Mouse (Mus musculus): ENCODE results near the gene Pdzd7.
A peak's percentile ranks its signal among the peaks of the same experiment; 100 is the strongest.
"Not testable (repeated sequence)": the region's sequence is repeated elsewhere in the genome, so short reads cannot be mapped to it uniquely, and the experiment has no call there.

The Pdzd7 gene

DNA sequence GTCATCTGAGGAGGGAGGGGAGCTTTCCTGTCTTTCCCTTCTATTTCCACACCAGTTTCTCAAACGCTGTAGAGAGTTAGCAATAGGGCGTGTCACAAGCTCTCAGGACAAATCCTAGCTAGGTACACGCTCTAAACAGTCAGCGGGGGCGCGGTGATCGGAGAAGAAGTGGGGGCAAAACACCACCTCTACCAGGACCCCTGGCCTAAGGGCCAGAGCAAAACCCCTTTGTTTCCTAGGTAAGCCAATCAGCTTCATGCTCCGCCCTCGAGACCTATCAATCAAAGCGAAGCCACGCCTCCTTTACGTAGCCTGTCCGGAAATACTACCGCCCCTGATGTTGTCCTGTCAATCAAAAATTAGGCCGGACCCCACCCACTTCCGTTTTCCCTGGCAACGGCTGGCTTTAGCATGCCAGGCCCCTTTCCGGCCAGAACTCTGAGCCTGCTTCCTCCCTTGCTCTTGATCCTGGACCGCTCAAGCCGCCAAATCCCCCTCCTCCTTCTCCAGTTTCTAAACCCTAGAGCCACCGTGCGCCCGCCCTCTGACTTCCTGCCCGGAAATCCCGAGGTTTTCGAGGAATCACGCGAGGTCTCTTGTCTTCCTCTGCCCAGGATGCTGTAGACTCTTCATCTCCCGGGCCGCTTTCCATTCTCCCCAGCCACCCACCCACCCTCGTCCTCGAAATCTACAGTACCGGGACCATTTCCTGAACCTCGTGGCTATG, 12.8 kb upstream of the Pdzd7 start:
- peak; percentile 93 for DNase-seq

DNA sequence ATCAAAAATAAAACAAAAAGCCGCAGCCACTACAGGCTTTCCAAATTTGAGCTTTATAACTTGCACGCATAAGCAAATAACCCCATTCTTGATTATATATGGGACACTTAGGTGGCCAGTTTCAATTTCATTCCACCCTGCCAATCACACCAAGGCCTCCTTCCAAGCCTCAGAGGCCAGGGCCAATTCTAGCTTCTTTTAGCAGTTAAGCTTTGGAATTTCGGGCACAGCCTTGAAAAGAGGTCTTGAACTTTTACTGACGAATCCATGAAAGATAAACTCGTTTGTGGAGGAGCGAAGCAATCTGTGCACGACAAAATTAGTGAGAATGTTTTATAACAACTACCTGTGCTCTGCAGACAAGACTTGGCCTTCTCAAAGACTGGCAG, 12.2 kb upstream of the Pdzd7 start:
- DNase-seq = no peak

DNA sequence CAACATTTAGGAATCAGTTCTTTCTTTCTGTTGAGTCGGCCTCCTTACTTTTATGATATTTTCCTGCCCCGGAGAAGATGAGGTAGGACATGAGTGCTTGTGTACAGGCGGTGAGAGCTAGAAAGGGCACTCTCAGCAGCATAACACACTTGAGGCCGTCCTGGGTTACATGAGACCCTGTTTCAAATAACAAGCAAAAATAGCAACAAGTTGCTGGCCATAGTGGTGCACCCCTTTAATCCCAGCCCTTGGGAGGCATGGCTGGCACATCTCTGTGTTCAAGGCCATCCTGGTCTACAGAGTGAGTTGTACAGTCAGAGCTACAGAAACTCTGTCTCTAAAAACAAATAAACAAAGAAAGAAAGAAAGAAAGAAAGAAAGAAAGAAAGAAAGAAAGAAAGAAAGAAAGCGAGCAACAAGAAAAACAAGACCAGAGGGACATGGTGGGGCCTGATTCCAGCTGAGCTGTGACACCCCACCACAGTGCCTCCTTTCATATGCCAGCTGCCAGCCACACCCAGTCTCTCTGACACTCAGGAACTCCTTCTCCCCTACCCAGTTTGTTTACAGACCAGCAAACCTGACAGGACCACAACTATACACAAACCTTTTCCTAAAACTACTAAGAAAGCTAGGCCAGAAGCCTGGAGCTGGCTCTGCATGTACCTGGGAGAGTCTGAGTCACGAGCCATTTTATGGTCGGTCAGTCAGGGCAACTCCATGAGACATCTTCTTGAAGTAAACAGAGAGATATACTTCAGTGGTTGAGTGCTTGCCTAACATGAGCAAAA, 11.6 kb upstream of the Pdzd7 start:
- DNase-seq = no peak

DNA sequence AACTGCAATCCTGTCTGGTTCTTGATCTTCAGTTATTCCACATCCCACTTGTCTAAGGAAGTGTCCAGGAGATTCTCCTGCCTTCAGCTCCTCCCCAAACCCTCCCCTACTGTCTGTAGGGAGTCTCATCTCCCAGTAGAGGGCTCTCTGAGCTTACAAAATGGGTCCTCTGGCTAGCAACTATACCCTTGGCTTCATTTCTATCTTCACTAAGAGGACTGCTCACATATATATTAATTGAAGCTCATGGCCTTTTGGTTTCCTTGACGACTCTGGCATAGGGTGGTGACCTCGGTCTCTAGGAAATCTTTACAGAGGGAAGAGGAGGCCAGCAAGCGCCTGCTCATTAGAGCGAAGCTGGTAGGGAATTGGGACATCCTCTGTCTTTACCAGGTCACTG, 10.8 kb upstream of the Pdzd7 start:
- DNase-seq = no peak

DNA sequence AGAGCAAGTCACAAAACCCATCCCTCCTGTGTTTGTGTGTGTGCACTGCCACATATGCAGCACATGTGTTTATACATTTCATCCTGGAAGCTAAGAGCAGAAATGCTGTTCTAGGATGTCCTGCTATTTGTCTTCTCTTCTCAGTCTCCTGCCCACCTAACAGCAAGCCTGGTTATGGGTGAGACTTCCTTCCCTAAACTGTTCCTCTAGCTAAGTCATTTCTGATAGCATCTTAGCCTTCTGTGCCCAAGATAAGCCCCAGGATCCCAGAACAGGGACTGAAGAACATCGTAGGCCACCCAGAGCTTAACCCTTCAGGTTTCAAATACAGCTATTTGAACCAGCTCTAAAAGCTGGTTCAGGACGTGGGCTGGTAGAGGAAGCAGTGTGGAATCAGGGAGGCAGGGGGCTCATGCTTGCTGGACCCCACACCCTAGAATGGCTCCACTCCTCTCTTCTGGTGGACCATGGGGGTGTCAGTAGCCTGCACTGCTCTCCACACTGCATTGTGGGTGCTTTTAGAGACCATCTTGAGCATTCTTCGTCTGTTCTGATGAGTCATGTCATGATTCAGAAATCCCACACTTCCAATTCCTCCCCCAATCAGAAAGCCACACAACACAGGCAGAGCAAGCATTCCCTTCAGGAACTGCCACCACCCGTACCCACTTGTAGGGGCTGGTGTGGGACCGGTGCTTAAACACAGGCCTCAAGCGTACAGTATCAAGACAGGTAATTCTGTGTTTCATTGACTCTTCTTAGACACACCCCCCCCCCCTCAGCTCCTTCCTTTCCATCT, 9.6 kb upstream of the Pdzd7 start:
- peak; percentile 77 for DNase-seq

GRCm38 (mm10) chr19:45053451-45053850, 7.9 kb upstream of the Pdzd7 start:
- DNase-seq = no peak

GRCm38 (mm10) chr19:45049523-45049922, 4.0 kb upstream of the Pdzd7 start:
- no peak for DNase-seq

DNA sequence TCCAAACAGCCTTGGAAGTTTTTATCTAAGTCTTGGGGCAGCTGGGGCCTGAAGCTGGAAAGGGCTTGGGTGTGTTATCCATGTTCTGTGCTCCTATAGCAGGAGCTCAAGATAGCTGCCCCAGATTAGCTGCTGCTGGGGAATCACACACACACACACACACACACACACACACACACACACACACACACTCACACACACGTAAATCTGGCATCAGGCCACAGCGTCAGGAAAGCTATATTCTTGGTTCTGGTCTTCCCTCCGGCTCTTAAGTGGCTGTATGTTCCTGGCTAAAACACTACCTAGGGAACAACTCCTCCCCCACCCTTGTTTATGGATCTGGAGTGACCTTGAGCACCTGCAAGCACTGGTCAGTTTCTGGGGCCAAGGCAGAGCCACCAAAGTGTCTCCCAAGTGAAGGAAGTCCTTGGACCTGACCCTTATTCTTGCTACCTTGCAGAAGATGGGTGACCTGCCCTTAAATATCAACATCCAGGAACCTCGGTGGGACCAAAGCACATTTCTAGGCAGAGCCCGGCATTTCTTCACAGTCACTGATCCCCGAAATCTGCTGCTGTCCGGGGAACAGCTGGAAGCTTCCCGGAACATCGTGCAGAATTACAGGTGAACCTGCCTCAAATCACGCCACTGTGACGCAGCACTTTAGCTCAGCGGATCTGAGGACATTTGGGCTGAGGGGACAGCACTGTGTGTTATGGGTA, 3.3 kb upstream of the Pdzd7 start:
- DNase-seq = no peak

DNA sequence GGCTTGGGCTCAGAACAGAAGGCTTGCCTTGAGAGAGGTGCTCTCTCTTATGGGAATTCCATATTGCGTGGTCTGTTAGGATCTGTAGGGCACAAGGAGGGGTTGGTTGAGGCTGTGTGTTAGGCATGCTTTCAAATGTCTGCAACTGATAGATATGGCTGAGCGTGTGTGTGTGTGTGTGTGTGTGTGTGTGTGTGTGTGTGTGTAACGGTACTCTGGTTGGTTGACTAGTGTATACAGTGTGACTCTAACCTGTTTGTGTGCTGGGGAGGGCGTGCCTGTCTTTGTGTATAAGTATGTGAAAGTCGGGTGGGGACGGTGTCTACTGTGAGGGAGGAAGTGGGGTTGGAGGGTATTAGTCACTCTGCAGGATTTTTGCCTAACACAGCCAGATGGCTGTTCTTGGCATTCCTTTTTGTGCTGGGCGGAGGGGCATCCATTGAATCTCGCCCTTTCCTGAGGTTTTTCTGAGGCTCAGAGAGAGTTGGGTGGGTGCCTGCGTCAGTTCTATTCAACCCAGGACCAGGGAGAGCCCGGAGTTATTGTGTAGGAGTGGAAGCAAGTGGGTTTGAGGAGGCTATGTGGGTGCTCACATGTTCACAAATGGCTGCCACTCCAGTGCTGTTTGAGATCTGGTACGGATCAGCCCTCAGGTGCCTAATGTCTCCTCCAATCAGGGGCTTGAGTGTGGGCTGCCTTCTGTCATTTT, 2.6 kb upstream of the Pdzd7 start:
- DNase-seq = peak; percentile 93

- DNase-seq = peak; percentile 94
Measured at GRCm38 (mm10) chr19:45047417-45047934, 2.0 kb upstream of the Pdzd7 start, which contains the start of gene Sfxn3. Gene Sfxn3 (plus strand): TSS chr19:45047503.

DNA sequence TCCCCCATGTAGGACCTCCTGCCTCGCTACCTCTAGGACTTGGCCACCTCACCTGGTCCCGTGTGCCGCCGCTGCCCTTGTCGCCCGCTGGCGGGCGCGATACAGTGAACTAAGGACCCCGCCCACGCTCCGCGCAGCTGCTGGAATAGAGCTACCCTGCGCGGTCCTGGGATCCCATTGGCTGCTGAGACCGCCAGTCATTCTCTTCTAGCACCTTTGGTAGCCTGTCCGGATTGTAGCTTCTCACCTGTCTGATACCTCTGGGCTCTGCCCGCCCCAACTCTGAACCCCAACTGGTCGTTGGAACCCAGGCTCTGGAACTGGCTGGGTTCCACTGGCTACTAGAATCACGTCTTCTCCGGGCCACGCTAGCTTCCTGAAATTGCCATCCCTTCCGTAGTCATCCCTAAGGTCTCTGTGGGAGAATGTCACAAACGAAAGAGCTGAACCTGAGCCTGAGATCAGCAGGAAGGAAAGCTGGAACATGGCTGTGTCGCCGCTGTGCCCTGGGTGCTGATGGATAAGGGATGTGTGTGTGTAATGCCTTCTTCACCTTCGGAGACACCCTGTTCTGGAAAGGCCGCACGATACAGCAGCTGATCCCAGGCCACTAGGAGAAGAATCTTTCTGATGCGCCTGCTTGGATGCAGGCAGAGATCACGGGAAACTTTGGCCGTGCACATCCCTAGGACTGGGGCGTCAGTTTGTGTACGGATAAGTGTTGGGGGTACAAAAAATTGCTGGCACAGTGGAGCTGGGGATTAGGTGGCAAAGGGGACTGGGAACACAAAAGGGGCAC, 1.2 kb upstream of the Pdzd7 start:
- DNase-seq = peak; percentile 92

- no peak for DNase-seq
Measured at GRCm38 (mm10) chr19:45045236-45045635, 281 bp downstream of the Pdzd7 start.

DNA sequence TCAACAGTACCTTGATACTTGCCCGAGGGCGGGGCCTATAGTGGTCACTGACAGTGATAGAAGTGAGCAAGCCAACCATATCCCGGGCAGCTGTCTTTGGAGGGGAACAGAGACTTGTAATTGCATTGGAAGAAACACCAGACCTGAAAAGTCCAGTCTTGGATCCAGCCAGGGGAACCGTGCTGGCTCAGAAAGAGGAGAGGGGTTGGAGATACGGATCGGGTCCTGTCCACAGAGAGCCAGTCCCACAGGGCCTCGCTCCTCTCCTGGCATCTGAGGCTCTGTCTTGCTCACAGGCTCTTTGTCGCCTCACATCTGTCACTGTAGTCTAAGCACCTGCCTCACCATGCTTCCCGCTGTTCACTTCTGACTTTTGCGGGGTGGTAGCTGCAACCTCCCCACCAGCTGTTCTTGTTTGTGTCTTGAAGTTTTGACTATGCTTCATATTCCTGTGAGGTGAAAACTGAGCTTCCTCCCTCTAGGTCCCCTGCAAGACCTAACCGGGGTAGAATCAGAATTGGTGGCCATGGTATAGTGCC, 1.1 kb downstream of the Pdzd7 start:
- DNase-seq = no peak

DNA sequence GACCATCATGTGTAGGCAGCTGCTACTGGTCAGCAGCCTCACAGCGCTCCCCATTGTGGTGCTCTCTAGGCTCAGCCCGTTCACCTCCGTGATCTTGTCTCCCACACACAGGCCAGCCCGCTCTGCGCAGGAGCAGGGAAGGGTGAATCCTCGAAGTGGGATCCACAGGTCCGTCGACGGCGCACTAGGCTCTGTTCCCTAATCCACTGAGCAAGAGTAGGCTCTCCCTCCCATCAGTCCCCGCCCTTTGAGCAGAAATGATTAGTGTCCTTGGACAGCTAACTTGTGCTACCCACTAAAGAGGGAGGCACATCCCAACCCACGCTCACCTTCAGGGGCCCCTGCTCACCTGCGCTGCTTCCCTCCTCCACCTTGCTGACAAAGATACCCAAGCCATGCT, 5.3 kb downstream of the Pdzd7 start:
- DNase-seq = no peak

DNA sequence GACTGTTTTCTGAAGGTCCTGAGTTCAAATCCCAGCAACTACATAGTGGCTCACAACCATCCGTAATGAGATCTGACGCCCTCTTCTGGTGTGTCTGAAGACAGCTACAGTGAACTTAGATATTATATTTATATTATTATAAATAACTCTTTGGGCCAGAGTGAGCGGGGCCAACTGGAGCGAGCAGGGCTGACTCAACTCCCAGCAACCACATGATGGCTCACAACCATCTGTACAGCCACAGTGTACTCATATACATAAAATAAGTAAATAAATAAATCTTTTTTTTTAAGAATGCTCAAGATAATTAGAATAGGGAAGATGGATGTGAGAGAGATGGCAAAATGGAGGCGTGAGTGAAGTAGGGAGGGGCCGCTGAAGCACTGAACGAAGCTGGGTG, 7.3 kb downstream of the Pdzd7 start:
- DNase-seq = not testable (repeated sequence)

GRCm38 (mm10) chr19:45036867-45037266, 8.7 kb downstream of the Pdzd7 start:
- no peak for DNase-seq

GRCm38 (mm10) chr19:45032570-45033332, 12.8 kb downstream of the Pdzd7 start:
- DNase-seq = no peak

- DNase-seq = peak; percentile 76
Measured at GRCm38 (mm10) chr19:45031780-45032179, 13.7 kb downstream of the Pdzd7 start.

GRCm38 (mm10) chr19:45030746-45031693, 14.5 kb downstream of the Pdzd7 start:
- DNase-seq = peak; percentile 87

Data from right cerebral cortex, adult 18-20 months (tissue).